Mouse (Mus musculus) midbrain, postnatal 0 days (tissue): ENCODE data around the gene Map2k7. TPM values are rescaled to one million over a fixed set of nuclear protein-coding genes. Genes with fewer than 3 reads are reported as not detected.

Experiments used
- ATAC-seq: fragments of 200-750 bp; cut with Nextera tagmentation; 2 replicates; pipeline ENCODE4 v1.8.0; 2017; ENCODE audit warnings: moderate number of reproducible peaks, mild to moderate bottlenecking, moderate TSS enrichment, moderate library complexity; ENCODE audit not compliant: low FRiP score
- DNase-seq: peaks from one replicate; pipeline ENCODE4 v3.0.0-alpha.2; 2015; ENCODE audit warnings: low spot score
- H3K27ac ChIP-seq: fragments of 300-500 bp; sonication (generic); 2 replicates; pipeline ENCODE4 v1.5.1; 2014; ENCODE audit warnings: low read depth, mild to moderate bottlenecking, low read length, mixed read lengths
- H3K27me3 ChIP-seq: fragments of 300-500 bp; sonication (generic); 2 replicates; pipeline ENCODE4 v1.6.1; 2014; ENCODE audit warnings: low read length, control low read depth, mixed read lengths; ENCODE audit not compliant: insufficient read depth
- H3K36me3 ChIP-seq: fragments of 300-500 bp; sonication (generic); 2 replicates; pipeline ENCODE4 v1.6.1; 2014; ENCODE audit warnings: low read length, control low read depth, mixed read lengths; ENCODE audit not compliant: insufficient read depth
- H3K4me1 ChIP-seq: fragments of 300-500 bp; sonication (generic); 2 replicates; pipeline ENCODE4 v1.6.1; 2014; ENCODE audit warnings: mild to moderate bottlenecking, control low read depth, antibody characterized with exemption, low read length, mixed read lengths; ENCODE audit not compliant: insufficient read depth
- H3K4me2 ChIP-seq: fragments of 300-500 bp; sonication (generic); 2 replicates; pipeline ENCODE4 v1.6.1; 2014; ENCODE audit warnings: low read depth, mild to moderate bottlenecking, low read length, mixed read lengths; ENCODE audit not compliant: poor library complexity, severe bottlenecking
- H3K4me3 ChIP-seq: fragments of 300-500 bp; sonication (generic); 2 replicates; pipeline ENCODE4 v1.5.1; 2014; ENCODE audit warnings: low read depth, mild to moderate bottlenecking, low read length, moderate library complexity
- H3K9ac ChIP-seq: fragments of 300-500 bp; sonication (generic); replicated peaks from 2 replicates; pipeline ENCODE4 v1.6.1; 2014; ENCODE audit warnings: mild to moderate bottlenecking, low read length, moderate library complexity, mixed read lengths; ENCODE audit not compliant: poor library complexity, severe bottlenecking
- H3K9me3 ChIP-seq: fragments of 300-500 bp; sonication (generic); 2 replicates; pipeline ENCODE4 v1.6.1; 2016; ENCODE audit warnings: low read length, control low read depth
- CTCF ChIP-seq: IDR thresholded peaks from 2 replicates; pipeline ENCODE4 v1.5.1; 2016; ENCODE audit warnings: antibody characterized with exemption, mild to moderate bottlenecking
- WGBS: fragments of 180-500 bp; shearing (Covaris S2); extraction: QIAGEN DNeasy Blood & Tissue Kit; methylation state at CpG from one replicate; pipeline ENCODE4 v1.1.7; 2014; 5-methylcytosine and 5-hydroxymethylcytosine counted together
- polyA plus RNA-seq: library from polyadenylated mRNA; unstranded; fragments of >200 nt; fragmentation: Nextera tagmentation; extraction: Ambion mirVana; gene quantifications from 2 replicates; pipeline ENCODE4 v1.2.1, GENCODE M21; 2015
- total RNA-seq: library from RNA; depleted of rRNA; stranded (reverse); fragments of >200 nt; gene quantifications from 2 replicates; pipeline ENCODE4 v1.2.3, GENCODE M21; 2014

The Map2k7 gene
- total and polyA plus RNA-seq, 2 experiments from 2014 or later = 29.4 to 32.8 TPM

DNA sequence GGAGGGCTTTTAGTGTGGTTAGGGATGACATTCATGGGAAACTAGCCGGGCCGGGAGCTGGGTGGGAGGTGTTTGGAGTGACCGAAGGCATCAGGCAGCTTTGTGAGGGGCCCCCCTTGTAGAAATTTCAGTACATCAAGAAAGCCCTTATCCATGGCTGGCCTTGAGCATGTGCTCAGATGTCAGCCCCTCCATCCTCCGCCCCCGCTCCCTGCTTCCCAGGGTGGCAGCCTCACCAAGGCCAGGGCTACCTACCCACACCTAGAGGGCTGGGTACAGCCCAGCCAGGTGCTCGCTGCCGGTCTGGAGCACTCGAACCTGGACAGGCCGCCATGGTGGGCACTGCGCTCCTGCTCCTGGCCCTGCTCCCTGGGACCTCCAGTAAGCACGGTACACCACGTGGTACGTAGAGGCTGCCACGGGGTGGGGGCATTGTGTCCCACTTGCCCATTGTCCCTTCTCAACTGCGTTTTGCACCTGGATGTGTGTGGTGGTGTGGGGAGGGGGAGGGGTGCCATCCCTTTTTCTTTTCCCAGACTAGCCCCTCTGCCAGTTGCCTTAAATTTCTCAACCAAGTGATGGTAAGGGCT is 9.5 kb downstream of the Map2k7 start, which contains the start of gene Tgfbr3l:
Tgfbr3l (plus strand) TSS at position 264 of the 590 bp plus-strand sequence.
- ATAC-seq (no peak), DNase-seq (no peak)
- 72% methylated on average over 15 of the region's 15 CpGs for WGBS
- Histone ChIP-seq H3K9ac (0 out of 2 replicates have a peak within 1 kb of the TSS, but pooled peaks have one; percentile 1), H3K36me3 (peaks cover 46% of the 10 kb centered on the region), H3K4me2 (no peak within 1 kb of the TSS), H3K4me1 (no peaks in the 10 kb centered on the region), H3K27ac (no peak within 1 kb of the TSS), H3K27me3 (no peaks in the 10 kb centered on the region), H3K9me3 (no peaks in the 10 kb centered on the region), H3K4me3 (no peak within 1 kb of the TSS)
- TF ChIP-seq CTCF = no peak

DNA sequence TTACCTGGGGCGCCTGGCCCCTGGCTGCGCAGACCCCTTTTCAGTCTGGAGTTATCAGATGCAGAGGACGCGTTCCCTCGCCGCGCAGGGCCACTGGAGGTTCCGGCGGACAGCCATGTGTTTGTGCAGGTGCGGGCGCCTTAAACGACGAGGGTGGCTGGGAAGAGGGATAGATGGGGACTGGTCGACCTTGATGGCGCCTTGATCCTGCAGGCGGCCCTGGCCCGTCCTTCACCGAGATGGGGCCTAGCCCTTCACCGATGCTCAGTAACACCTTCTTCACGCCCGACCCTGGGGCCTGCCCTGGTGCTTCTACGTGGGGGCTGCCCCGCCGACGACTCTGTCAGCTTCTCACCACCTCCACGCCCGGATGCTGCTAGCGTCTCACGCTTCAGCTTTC is 10.7 kb downstream of the Map2k7 start:
- H3K27me3 ChIP-seq = no peaks in the 10 kb centered on the region
- H3K9ac ChIP-seq = 0 out of 2 replicates have a peak overlapping the region, but pooled peaks have one; percentile 1
- no peak for TF ChIP-seq CTCF
- 20% methylated on average over 29 of the region's 29 CpGs for WGBS
- no peak for DNase-seq
- no peak overlapping the region for H3K4me3 ChIP-seq
- H3K27ac ChIP-seq = no peak overlapping the region
- peaks cover 35% of the 10 kb centered on the region for H3K36me3 ChIP-seq
- H3K4me1 ChIP-seq = no peaks in the 10 kb centered on the region
- H3K9me3 ChIP-seq = no peaks in the 10 kb centered on the region
- H3K4me2 ChIP-seq = no peak overlapping the region
- ATAC-seq = no peak

DNA sequence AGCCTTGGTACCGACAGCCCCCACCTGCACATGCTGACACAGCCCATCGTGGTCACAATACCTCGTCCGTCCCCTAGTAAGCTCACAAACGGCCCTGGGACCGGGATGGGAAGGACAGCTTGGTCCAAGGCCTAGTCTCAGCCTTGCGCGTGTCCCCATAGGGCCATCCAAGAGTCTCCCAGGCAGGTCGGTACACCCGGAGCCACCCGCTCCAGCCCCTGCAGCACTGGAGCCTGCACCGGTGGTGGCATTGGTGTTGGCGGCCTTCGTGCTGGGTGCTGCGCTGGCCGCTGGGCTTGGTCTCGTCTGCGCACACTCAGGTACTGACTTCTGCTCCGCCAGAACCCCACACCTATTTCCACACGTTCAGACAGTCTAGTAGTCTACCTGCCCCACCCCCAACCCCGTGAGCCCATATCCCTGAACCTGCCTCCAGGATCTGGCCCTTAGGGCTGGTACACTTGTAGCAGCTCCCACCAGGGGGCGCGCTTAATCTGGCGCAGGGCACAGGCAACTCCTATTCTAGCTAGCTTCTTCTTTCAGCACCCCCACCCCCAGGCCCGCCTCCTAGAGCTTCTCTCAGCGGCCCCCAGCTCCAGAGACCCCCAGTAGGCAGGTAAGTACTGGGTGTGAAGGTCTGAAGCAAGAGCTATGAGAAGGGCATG is 11.9 kb downstream of the Map2k7 start:
- WGBS = 33% methylated on average over 26 of the region's 26 CpGs
- Histone ChIP-seq H3K36me3 (peaks cover 32% of the 10 kb centered on the region), H3K4me1 (no peaks in the 10 kb centered on the region), H3K4me3 (no peak overlapping the region), H3K4me2 (no peak overlapping the region), H3K27ac (no peak overlapping the region), H3K9me3 (no peaks in the 10 kb centered on the region), H3K27me3 (no peaks in the 10 kb centered on the region), H3K9ac (0 out of 2 replicates have a peak overlapping the region, but pooled peaks have one; percentile 19)
- ATAC-seq = no peak
- peak; percentile 78 for DNase-seq
- peak; percentile 82 for TF ChIP-seq CTCF

GRCm38 (mm10) chr8:4252116-4252760 is 13.7 kb downstream of the Map2k7 start:
- Histone ChIP-seq H3K4me3 (peak overlapping the region; percentile 65), H3K4me1 (peaks cover 3% of the 10 kb centered on the region; the same call in 1 of the 2 replicates), H3K27ac (peak overlapping the region; percentile 87), H3K36me3 (peaks cover 34% of the 10 kb centered on the region), H3K9ac (peak overlapping the region; percentile 79; the same call in 1 of the 2 replicates), H3K9me3 (no peaks in the 10 kb centered on the region), H3K27me3 (no peaks in the 10 kb centered on the region), H3K4me2 (peak overlapping the region; percentile 68)
- no peak for TF ChIP-seq CTCF
- DNase-seq (no peak), ATAC-seq (no peak)
- WGBS = 43% methylated on average over 8 of the region's 8 CpGs

GRCm38 (mm10) chr8:4252934-4253841 is 14.6 kb downstream of the Map2k7 start, which contains the start of gene Snapc2:
Gene Snapc2, plus strand, starts transcription at chr8:4253080.
- peak within 1 kb of the TSS; percentile 68 for H3K4me2 ChIP-seq
- H3K36me3 ChIP-seq = peaks cover 25% of the 10 kb centered on the region
- no peaks in the 10 kb centered on the region for H3K27me3 ChIP-seq
- DNase-seq (peak; percentile 97), ATAC-seq (peak; percentile 88)
- H3K27ac ChIP-seq = peak within 1 kb of the TSS; percentile 87
- no peak for TF ChIP-seq CTCF
- H3K4me1 ChIP-seq = peaks cover 10% of the 10 kb centered on the region
- peak within 1 kb of the TSS; percentile 79 for H3K9ac ChIP-seq
- H3K9me3 ChIP-seq = no peaks in the 10 kb centered on the region
- WGBS = under 1% methylated on average over 69 of the region's 69 CpGs
- H3K4me3 ChIP-seq = peak within 1 kb of the TSS; percentile 65
